Mouse (Mus musculus): ENCODE data around the gene Acap1.

GRCm38 (mm10) chr11:69901406-69901846 lies 6.1 kb upstream of the Acap1 start:
- TF ChIP-seq CTCF (IDR thresholded peaks at IDR 0.05) (no peak), POLR2A (IDR thresholded peaks at IDR 0.05; ENCODE audit: insufficient read depth, low read depth, low read length) (peak; percentile 63; the same call in 1 of the 2 replicates), EP300 (IDR thresholded peaks at IDR 0.05; ENCODE audit: insufficient read depth, low read depth, low read length) (peak; percentile 83)

Data from heart, adult 2 months (tissue).